Mouse (Mus musculus) hindbrain, embryonic 12.5 days (tissue): ENCODE measurements around the gene Olfr643. TPM values are rescaled to one million over a fixed set of nuclear protein-coding genes. Genes with fewer than 3 reads are reported as not detected.

Source experiments
- ATAC-seq: fragments of 200-750 bp; cut with Nextera tagmentation; 2 replicates; pipeline ENCODE4 v1.8.0; 2017; ENCODE audit warnings: moderate TSS enrichment; ENCODE audit not compliant: low FRiP score
- H3K27ac ChIP-seq: fragments of 300-500 bp; sonication (generic); 2 replicates; pipeline ENCODE4 v1.5.1; 2016; ENCODE audit warnings: mild to moderate bottlenecking
- H3K27me3 ChIP-seq: fragments of 300-500 bp; sonication (generic); 2 replicates; pipeline ENCODE4 v1.6.1; 2016; ENCODE audit warnings: mild to moderate bottlenecking
- H3K36me3 ChIP-seq: fragments of 300-500 bp; sonication (generic); 2 replicates; pipeline ENCODE4 v1.6.1; 2016; ENCODE audit warnings: mild to moderate bottlenecking
- H3K4me1 ChIP-seq: fragments of 300-500 bp; sonication (generic); 2 replicates; pipeline ENCODE4 v1.6.1; 2016
- H3K4me2 ChIP-seq: fragments of 300-500 bp; sonication (generic); replicated peaks from 2 replicates; pipeline ENCODE4 v1.6.1; 2016; ENCODE audit warnings: mild to moderate bottlenecking
- H3K4me3 ChIP-seq: fragments of 300-500 bp; sonication (generic); 2 replicates; pipeline ENCODE4 v1.5.1; 2016; ENCODE audit warnings: mild to moderate bottlenecking
- H3K9ac ChIP-seq: fragments of 300-500 bp; sonication (generic); 2 replicates; pipeline ENCODE4 v1.6.1; 2016; ENCODE audit warnings: mild to moderate bottlenecking, moderate library complexity
- H3K9me3 ChIP-seq: fragments of 300-500 bp; sonication (generic); replicated peaks from 2 replicates; pipeline ENCODE4 v1.6.1; 2016; ENCODE audit warnings: mild to moderate bottlenecking
- WGBS: fragments of 180-500 bp; shearing (Covaris S2); methylation state at CpG from one replicate; pipeline ENCODE4 v1.1.7; 2016; 5-methylcytosine and 5-hydroxymethylcytosine counted together
- polyA plus RNA-seq: library from polyadenylated mRNA; unstranded; fragments of >200 nt; fragmentation: Nextera tagmentation; extraction: Ambion mirVana; gene quantifications from 2 replicates; pipeline ENCODE4 v1.2.1, GENCODE M21; 2016

Gene Olfr643
- not detected in 2 replicates for polyA plus RNA-seq

DNA sequence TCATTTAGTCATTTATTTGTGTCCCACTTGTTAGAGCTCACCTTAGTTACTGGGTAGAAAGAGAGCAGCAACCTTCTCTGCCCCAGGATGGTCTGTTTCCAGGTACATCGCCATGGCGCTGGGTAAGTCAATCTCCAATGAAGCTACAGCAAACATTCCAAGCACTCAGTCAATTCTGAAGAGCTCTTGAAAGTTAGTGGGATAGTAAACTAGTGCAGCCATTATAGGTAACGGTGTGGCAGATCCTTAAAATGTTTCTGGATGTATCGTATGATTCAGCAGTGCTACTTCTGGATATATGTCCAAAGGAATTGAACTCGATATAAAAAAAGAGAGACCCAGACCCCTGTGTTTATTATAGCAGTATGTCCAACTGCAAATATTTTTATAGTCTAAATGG, at the start of gene Olfr643:
Gene Olfr643 (minus strand): TSS at position 101 of the 400 bp plus-strand sequence.
- Histone ChIP-seq H3K27ac (no peak within 1 kb of the TSS), H3K4me3 (no peak within 1 kb of the TSS), H3K9me3 (no peaks in the 10 kb centered on the region), H3K4me2 (no peak within 1 kb of the TSS), H3K4me1 (no peaks in the 10 kb centered on the region), H3K27me3 (no peaks in the 10 kb centered on the region), H3K36me3 (no peaks in the 10 kb centered on the region), H3K9ac (no peak within 1 kb of the TSS)
- WGBS, result 91% methylated on average over 5 of the region's 5 CpGs
- ATAC-seq, result no peak

DNA sequence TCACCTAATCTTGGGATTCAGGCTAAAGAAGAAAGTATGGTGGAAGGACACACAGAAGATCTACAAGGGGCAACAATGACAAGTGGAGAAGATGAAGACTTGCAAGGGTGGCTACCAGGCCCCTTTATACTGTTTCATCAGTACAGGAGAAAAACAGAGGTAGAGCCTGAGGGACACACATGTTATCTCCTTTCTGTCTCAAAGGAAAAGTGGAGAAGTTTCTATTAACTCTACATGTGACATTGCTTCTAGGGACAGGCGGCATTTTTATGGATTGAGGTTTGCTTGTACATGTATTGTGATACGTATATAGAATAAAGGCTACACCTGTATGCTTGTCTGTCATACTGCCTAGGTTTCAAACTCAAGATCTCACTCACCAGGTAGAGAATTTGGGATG, 46.1 kb upstream of the Olfr643 start, which contains the start of gene Olfr648:
Gene Olfr648 (minus strand): TSS at position 101 of the 400 bp plus-strand sequence.
- 88% methylated on average over 2 of the region's 2 CpGs for WGBS
- Histone ChIP-seq H3K9ac (no peak within 1 kb of the TSS), H3K36me3 (no peaks in the 10 kb centered on the region), H3K27ac (no peak within 1 kb of the TSS), H3K9me3 (no peaks in the 10 kb centered on the region), H3K27me3 (no peaks in the 10 kb centered on the region), H3K4me1 (no peaks in the 10 kb centered on the region), H3K4me2 (no peak within 1 kb of the TSS), H3K4me3 (no peak within 1 kb of the TSS)
- no peak for ATAC-seq

DNA sequence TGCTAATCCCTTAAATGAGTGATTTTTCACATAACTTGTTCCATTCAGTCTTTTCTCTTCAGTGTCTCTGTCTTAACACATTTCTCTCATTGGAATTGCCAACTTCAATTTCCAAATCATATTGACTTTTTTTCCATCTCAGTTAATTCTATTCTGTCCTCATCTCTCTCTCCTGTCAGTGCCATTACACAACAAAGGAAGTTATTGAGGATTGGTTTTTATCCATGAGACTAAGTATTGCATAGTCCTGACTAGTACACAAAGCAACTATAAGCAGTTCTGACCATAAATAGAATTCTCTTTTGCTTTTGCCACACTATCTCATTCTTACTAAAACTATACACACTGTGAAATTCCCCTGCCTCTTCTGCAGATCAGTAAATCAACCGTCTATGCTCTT, 41.9 kb upstream of the Olfr643 start:
- H3K27me3 ChIP-seq, result no peaks in the 10 kb centered on the region
- no peaks in the 10 kb centered on the region for H3K36me3 ChIP-seq
- no peak for ATAC-seq
- no peaks in the 10 kb centered on the region for H3K9me3 ChIP-seq
- no peak overlapping the region for H3K4me3 ChIP-seq
- WGBS, result 80% methylated on average over 1 of the region's 1 CpGs
- H3K27ac ChIP-seq, result no peak overlapping the region
- no peak overlapping the region for H3K4me2 ChIP-seq
- H3K4me1 ChIP-seq, result no peaks in the 10 kb centered on the region
- no peak overlapping the region for H3K9ac ChIP-seq

DNA sequence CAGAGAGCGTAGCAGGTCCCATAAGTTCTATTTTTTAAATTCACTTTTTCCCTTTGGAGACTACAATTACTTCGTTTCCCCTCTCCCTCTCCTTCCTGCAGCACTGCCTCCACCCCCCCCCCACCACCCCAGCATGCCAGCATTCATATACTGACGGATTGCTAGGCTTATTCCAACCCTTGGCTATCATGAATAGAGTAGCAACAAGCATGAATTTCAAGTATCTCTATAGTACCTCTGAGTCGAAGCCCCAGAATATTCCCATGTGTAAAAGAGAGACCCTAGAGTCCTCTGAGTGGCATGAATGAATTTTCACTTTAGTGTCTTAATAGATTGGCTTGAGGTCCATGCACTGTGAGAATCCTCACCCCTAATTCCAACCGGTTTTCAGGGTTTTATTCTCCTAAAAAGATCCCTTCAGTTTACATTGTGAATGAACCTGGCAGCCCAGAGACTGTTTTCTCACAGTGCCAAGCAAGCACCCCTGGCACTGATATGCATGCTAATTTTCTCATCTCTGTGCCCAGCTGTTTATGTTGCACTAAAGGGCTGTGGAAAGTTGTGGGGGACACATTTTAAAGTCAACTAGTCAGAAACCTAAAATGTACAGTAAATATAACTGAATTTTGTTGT, 41.3 kb upstream of the Olfr643 start:
- Histone ChIP-seq H3K27ac (no peak overlapping the region), H3K4me3 (no peak overlapping the region), H3K9ac (no peak overlapping the region), H3K4me2 (no peak overlapping the region), H3K4me1 (no peaks in the 10 kb centered on the region), H3K9me3 (no peaks in the 10 kb centered on the region), H3K27me3 (no peaks in the 10 kb centered on the region), H3K36me3 (no peaks in the 10 kb centered on the region)
- no peak for ATAC-seq
- WGBS, result 73% methylated on average over 5 of the region's 5 CpGs

DNA sequence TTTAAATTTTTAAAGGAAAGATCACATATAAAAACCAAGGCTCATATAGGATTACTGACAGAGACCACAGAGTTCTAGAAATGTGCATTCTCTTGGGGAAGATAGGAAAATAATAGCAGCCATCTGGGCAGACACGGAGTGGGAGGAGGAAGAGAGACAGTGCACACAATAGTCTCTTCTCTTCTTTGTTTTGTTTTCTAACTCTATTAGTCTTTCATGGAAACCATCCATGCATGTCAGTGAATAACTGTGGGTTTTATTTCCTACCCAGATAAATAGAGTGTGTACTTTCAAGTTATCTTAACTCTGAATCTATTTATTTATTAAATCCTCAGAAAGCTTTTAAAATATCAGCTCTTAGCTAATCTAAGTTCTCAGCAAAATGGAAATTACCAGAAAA, 37.9 kb upstream of the Olfr643 start:
- Histone ChIP-seq H3K36me3 (no peaks in the 10 kb centered on the region), H3K4me3 (no peak overlapping the region), H3K4me1 (no peaks in the 10 kb centered on the region), H3K27me3 (no peaks in the 10 kb centered on the region), H3K9ac (no peak overlapping the region), H3K4me2 (no peak overlapping the region), H3K27ac (no peak overlapping the region), H3K9me3 (no peaks in the 10 kb centered on the region)
- 12% methylated on average over 1 of the region's 1 CpGs for WGBS
- no peak for ATAC-seq

DNA sequence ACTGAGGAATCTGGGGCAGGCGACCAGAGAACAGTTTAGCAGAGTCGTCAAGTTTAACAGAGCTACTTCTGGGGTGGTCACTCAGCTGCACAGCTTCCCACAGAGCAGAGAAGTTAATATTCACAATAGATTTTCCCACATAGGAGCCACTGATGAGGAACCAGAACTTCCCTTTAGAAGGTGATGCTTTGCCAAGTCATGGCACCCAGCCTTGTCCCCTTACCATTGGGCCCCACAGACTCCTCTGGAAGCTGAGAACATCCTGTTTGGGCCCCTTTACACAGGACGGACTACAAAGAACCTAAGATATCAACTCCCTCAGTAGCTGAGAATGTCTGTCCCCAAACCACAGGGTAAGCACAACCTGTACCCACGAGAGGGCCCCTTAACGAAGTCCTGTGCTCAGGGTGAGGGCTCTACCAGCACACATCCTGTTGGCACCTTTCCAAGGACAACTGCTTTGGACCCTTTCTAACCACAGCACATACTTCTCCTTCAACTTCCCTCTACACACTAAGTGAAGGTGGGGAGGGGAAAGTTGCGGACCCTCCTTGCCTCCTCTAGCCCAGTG, 32.5 kb upstream of the Olfr643 start:
- H3K4me1 ChIP-seq, result no peaks in the 10 kb centered on the region
- no peaks in the 10 kb centered on the region for H3K9me3 ChIP-seq
- H3K27me3 ChIP-seq, result no peaks in the 10 kb centered on the region
- WGBS, result 76% methylated on average over 6 of the region's 6 CpGs
- no peak overlapping the region for H3K9ac ChIP-seq
- H3K27ac ChIP-seq, result no peak overlapping the region
- no peaks in the 10 kb centered on the region for H3K36me3 ChIP-seq
- no peak overlapping the region for H3K4me2 ChIP-seq
- ATAC-seq, result no peak
- no peak overlapping the region for H3K4me3 ChIP-seq

DNA sequence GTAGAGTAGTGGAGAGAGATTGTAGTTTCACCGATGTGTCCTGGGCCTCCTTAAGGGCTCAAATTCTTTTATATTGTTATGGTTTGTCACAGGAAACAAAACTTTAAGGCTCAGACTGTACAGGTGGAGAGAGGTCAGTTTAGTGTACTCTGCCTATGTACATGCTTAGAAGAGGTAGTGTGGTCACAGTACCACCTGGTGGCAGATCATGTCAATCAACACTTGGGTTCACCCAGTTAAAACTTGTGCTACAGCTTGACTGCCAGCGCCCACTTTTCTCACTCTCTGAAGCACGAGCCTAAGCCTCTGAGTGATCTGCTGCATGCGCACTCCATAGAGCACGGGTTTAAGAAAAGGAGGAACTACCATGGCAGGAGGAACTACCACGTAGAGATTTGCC, 29.9 kb upstream of the Olfr643 start:
- H3K4me1 ChIP-seq, result no peaks in the 10 kb centered on the region
- no peak overlapping the region for H3K4me3 ChIP-seq
- H3K36me3 ChIP-seq, result no peaks in the 10 kb centered on the region
- no peak overlapping the region for H3K27ac ChIP-seq
- no peaks in the 10 kb centered on the region for H3K27me3 ChIP-seq
- 85% methylated on average over 6 of the region's 6 CpGs for WGBS
- H3K9me3 ChIP-seq, result no peaks in the 10 kb centered on the region
- H3K9ac ChIP-seq, result no peak overlapping the region
- H3K4me2 ChIP-seq, result no peak overlapping the region
- no peak for ATAC-seq

DNA sequence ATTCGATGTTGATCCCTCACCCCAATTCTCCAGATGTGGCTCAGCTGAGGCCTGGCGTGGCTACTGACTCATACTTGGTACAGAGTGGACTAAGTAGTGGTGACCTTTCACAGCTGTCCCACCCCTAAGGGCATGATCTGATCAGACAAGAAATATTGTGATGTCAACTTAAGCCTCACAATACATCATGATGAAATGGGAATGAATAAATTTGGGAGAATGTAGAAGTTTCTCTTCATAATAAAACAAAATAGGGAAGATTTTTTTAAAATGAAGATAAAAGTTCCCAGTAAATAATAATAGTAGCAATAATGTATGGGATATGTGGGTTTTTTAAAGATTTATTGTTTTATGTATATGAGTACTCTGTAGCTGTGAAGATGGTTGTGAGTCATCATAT, 13.3 kb upstream of the Olfr643 start, which contains the start of gene Ubqlnl:
Gene Ubqlnl (minus strand): TSS at position 101 of the 400 bp plus-strand sequence.
- ATAC-seq, result no peak
- Histone ChIP-seq H3K4me1 (no peaks in the 10 kb centered on the region), H3K4me3 (no peak within 1 kb of the TSS), H3K9me3 (no peaks in the 10 kb centered on the region), H3K27ac (no peak within 1 kb of the TSS), H3K27me3 (no peaks in the 10 kb centered on the region), H3K9ac (no peak within 1 kb of the TSS), H3K4me2 (no peak within 1 kb of the TSS), H3K36me3 (no peaks in the 10 kb centered on the region)
- WGBS, result 80% methylated on average over 2 of the region's 2 CpGs

DNA sequence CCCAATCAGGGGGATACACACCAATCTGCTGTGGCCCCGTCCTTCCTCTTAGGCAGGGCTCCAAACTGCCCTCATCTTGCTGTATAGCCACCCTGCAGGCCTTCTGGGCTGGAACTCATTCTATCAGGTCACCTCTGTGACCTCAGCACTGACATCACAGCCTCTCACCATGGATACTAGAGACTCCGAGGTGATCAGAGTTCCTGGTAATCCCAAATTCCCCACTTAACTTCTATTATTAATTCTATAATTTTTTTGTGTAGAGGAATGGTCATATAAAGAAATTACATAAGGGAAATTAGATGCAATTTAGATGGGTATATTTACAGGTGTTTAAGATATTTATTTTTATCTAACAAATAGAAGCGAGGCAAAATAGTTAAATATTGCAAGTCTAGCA, 6.0 kb upstream of the Olfr643 start, which contains the start of gene Ubqln3:
Gene Ubqln3 (minus strand): TSS at position 101 of the 400 bp plus-strand sequence.
- no peak within 1 kb of the TSS for H3K4me2 ChIP-seq
- no peaks in the 10 kb centered on the region for H3K27me3 ChIP-seq
- no peaks in the 10 kb centered on the region for H3K4me1 ChIP-seq
- H3K9me3 ChIP-seq, result no peaks in the 10 kb centered on the region
- no peak within 1 kb of the TSS for H3K4me3 ChIP-seq
- no peak within 1 kb of the TSS for H3K27ac ChIP-seq
- no peak for ATAC-seq
- WGBS, result 80% methylated on average over 3 of the region's 3 CpGs
- no peaks in the 10 kb centered on the region for H3K36me3 ChIP-seq
- H3K9ac ChIP-seq, result no peak within 1 kb of the TSS

DNA sequence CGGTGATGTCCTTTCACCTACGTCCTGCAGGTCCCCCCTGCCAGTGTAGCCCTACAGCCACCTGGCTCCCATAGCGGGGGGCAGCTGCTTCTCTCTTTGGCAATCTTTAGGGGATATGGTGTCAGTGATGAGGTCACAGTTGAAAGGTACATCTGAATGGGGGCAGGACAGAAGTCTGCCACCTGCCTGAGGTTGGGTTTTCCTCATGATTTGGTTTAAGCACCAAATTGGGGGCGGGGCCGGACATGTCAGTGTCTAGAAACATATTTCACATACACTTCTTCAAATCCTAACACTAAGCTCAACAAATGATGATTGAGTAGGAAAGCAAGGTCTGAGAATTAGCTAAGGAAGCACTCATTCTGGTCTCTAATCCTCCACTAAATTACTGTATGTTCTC, 7.5 kb downstream of the Olfr643 start, which contains the start of gene Ubqln5:
Gene Ubqln5 (minus strand): TSS at position 101 of the 400 bp plus-strand sequence.
- Histone ChIP-seq H3K9ac (no peak within 1 kb of the TSS), H3K27me3 (no peaks in the 10 kb centered on the region), H3K36me3 (no peaks in the 10 kb centered on the region), H3K4me1 (no peaks in the 10 kb centered on the region), H3K27ac (no peak within 1 kb of the TSS), H3K4me3 (no peak within 1 kb of the TSS), H3K4me2 (no peak within 1 kb of the TSS), H3K9me3 (no peaks in the 10 kb centered on the region)
- no peak for ATAC-seq
- 93% methylated on average over 5 of the region's 5 CpGs for WGBS

DNA sequence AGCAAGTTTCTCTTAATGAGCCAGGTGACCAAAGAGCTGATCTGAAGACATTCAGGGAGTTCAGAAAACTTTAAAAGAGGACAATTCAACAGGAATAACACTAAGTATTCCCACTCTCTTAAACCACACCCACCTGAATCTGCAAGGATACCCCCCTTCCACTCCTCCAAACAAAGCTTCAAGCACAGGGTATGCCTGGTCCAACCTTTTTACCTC, 32.5 kb downstream of the Olfr643 start, which contains the start of gene Olfr646:
Gene Olfr646 (plus strand): TSS at position 117 of the 216 bp plus-strand sequence.
- Histone ChIP-seq H3K9ac (no peak within 1 kb of the TSS), H3K27ac (no peak within 1 kb of the TSS), H3K9me3 (no peaks in the 10 kb centered on the region), H3K36me3 (no peaks in the 10 kb centered on the region), H3K27me3 (no peaks in the 10 kb centered on the region), H3K4me1 (no peaks in the 10 kb centered on the region), H3K4me2 (no peak within 1 kb of the TSS), H3K4me3 (no peak within 1 kb of the TSS)
- no peak for ATAC-seq

DNA sequence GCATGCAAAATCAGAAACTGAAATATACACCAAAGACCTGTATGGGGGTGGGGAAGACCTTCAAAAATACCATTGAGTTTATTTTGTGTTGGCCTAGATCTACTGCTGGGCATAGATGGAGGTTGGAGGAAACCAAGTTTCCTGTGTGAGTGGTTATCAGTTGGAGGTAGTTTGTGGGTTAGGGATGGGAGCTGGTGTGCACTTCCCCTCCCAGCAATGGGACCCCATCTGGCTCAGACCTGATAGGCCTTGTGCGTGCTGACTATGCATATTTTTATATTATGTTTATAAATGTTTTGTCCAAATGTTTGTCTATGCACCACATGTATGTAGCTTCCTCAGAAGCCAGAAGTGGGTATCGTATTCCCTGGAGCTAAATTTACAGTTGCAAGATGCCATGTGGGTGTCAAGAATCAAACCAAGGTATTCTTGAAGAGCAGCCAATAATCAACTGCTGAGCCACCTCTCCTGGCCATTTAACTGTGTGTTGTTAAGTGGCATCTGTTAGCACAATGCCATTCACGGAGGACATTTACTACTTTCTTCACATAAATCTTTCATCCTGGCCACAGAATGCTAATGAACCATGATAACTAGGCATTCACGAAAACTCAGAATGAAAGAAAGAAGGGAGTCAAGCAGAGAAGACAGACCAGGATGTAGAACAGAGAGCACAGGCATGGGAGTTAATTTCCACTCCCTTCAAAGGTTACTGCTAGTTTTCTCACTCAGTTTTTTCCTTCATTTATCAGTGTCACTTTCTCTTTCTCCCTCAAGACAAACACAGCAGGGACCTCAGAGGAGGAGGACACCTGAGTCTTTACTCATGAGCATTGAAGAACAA, 33.1 kb downstream of the Olfr643 start:
- no peak overlapping the region for H3K4me2 ChIP-seq
- no peaks in the 10 kb centered on the region for H3K36me3 ChIP-seq
- H3K4me3 ChIP-seq, result no peak overlapping the region
- WGBS, result 60% methylated on average over 4 of the region's 4 CpGs
- H3K4me1 ChIP-seq, result no peaks in the 10 kb centered on the region
- H3K27me3 ChIP-seq, result no peaks in the 10 kb centered on the region
- H3K27ac ChIP-seq, result no peak overlapping the region
- H3K9me3 ChIP-seq, result no peaks in the 10 kb centered on the region
- ATAC-seq, result no peak
- no peak overlapping the region for H3K9ac ChIP-seq
